In the genomic region with DNA sequence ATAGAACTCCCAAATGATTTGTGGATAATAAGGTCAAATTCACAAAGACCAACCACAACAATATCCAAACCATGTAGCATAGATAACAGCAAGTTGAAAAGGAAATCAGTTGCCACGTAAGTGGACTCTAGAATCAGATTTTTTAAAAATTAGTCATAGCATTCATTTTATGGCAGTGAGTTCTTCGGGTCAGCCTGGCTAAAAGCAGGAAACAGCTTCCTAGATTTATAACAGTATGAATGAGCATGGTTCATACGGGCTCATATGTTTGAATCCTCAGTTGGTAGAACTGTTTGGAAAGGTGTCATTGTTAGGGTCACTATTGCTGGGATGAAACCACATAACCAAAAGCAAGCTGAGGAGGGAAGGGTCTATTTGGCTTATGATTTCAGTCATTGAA, we compare ENCODE assay signal across 20 mouse cellular contexts. TPM values are rescaled to one million over a fixed set of nuclear protein-coding genes. Genes with fewer than 3 reads are reported as not detected.
DNase-seq lines count a peak whose midpoint lies in the region; ATAC-seq and TF ChIP-seq lines count a peak whose summit lies in the region.
"Had no signal": no experiment of that assay in that cellular context is flagged by ENCODE, and none has a peak within 500 bp of the region (broad histone marks: within the 10 kb centered on the region; RNA-seq: fewer than 3 reads in every experiment).

No protein-coding gene starts in this region.

- TF ChIP-seq CTCF in small intestine, adult 2 months (IDR thresholded peaks at IDR 0.05; ENCODE audit: extremely low read depth, insufficient read length, insufficient replicate concordance, low read depth, low read length): no peak
- no peak for TF ChIP-seq CTCF in midbrain, postnatal 0 days (IDR thresholded peaks at IDR 0.05)

- no peak overlapping the region for H3K4me2 ChIP-seq in intestine, embryonic 16.5 days (ENCODE audit: low read depth, low read length)
- no peak overlapping the region for H3K4me2 ChIP-seq in midbrain, embryonic 11.5 days
- no peak overlapping the region for H3K4me2 ChIP-seq in midbrain, postnatal 0 days (ENCODE audit: low read depth, low read length, poor library complexity, severe bottlenecking)
- H3K4me2 ChIP-seq: embryonic facial prominence, embryonic 12.5 days; forebrain, embryonic 13.5 days; heart, embryonic 13.5 days; hindbrain, embryonic 15.5 days had no signal

- H3K9me3 ChIP-seq in intestine, embryonic 16.5 days (ENCODE audit: control insufficient read depth, low read length): no peaks in the 10 kb centered on the region
- no peaks in the 10 kb centered on the region for H3K9me3 ChIP-seq in midbrain, embryonic 11.5 days (ENCODE audit: control insufficient read depth, low read length)
- no peaks in the 10 kb centered on the region for H3K9me3 ChIP-seq in midbrain, postnatal 0 days (ENCODE audit: low read length)
- H3K9me3 ChIP-seq: embryonic facial prominence, embryonic 12.5 days; forebrain, embryonic 13.5 days; heart, embryonic 13.5 days; hindbrain, embryonic 15.5 days had no signal

- no peak overlapping the region for H3K27ac ChIP-seq in intestine, embryonic 16.5 days (ENCODE audit: low read length)
- H3K27ac ChIP-seq in small intestine, adult 2 months (ENCODE audit: insufficient read depth, low read depth, low read length): peak overlapping the region; percentile 49; the same call in 1 of the 2 replicates
- no peak overlapping the region for H3K27ac ChIP-seq in midbrain, embryonic 11.5 days (ENCODE audit: low read depth, low read length)
- no peak overlapping the region for H3K27ac ChIP-seq in midbrain, postnatal 0 days (ENCODE audit: low read depth, low read length)
- H3K27ac ChIP-seq: embryonic facial prominence, embryonic 12.5 days; forebrain, embryonic 13.5 days; gastrocnemius, adult 2 months; heart, embryonic 13.5 days; hindbrain, embryonic 15.5 days had no signal

- 41% methylated on average over 3 of the region's 3 CpGs for WGBS in intestine, embryonic 16.5 days
- WGBS in small intestine, adult 2 months: 14% methylated on average over 3 of the region's 3 CpGs
- WGBS in midbrain, embryonic 11.5 days: 88% methylated on average over 3 of the region's 3 CpGs
- 85% methylated on average over 3 of the region's 3 CpGs for WGBS in midbrain, postnatal 0 days

- H3K4me1 ChIP-seq in intestine, embryonic 16.5 days (ENCODE audit: control insufficient read depth, insufficient read depth, low read length): 0 out of 2 replicates have a peak, but pooled peaks cover 2% of the 10 kb centered on the region
- H3K4me1 ChIP-seq in small intestine, adult 2 months (ENCODE audit: control insufficient read depth, insufficient read depth, insufficient read length, low read length): peaks cover 27% of the 10 kb centered on the region
- H3K4me1 ChIP-seq in midbrain, embryonic 11.5 days (ENCODE audit: control insufficient read depth, insufficient read depth, low read length): no peaks in the 10 kb centered on the region
- H3K4me1 ChIP-seq in midbrain, postnatal 0 days (ENCODE audit: insufficient read depth, low read length): no peaks in the 10 kb centered on the region
- H3K4me1 ChIP-seq: embryonic facial prominence, embryonic 12.5 days; forebrain, embryonic 13.5 days; hindbrain, embryonic 15.5 days had no signal

- ATAC-seq in intestine, embryonic 16.5 days: peak; percentile 64
- no peak for ATAC-seq in midbrain, embryonic 11.5 days (ENCODE audit: low FRiP score)
- no peak for ATAC-seq in midbrain, postnatal 0 days (ENCODE audit: low FRiP score)
- no peak for ATAC-seq in erythroid progenitor cell, adult 5-6 weeks (replicated peaks; ENCODE audit: low FRiP score, poor library complexity, severe bottlenecking)
- ATAC-seq: forebrain, embryonic 13.5 days; forebrain, postnatal 0 days had no signal

- no peak overlapping the region for H3K4me3 ChIP-seq in intestine, embryonic 16.5 days (ENCODE audit: low read length)
- H3K4me3 ChIP-seq in small intestine, adult 2 months (ENCODE audit: low read depth, low read length): no peak overlapping the region
- H3K4me3 ChIP-seq in midbrain, embryonic 11.5 days (ENCODE audit: low read depth, low read length): no peak overlapping the region
- H3K4me3 ChIP-seq in midbrain, postnatal 0 days (ENCODE audit: low read depth, low read length): no peak overlapping the region
- H3K4me3 ChIP-seq: embryonic facial prominence, embryonic 12.5 days; forebrain, embryonic 13.5 days; gastrocnemius, adult 2 months; heart, embryonic 13.5 days; hindbrain, embryonic 15.5 days had no signal

- H3K9ac ChIP-seq in intestine, embryonic 16.5 days (ENCODE audit: low read depth, low read length): no peak overlapping the region
- H3K9ac ChIP-seq in midbrain, embryonic 11.5 days (ENCODE audit: low read length): no peak overlapping the region
- H3K9ac ChIP-seq in midbrain, postnatal 0 days (replicated peaks; ENCODE audit: low read length, poor library complexity, severe bottlenecking): no peak overlapping the region
- H3K9ac ChIP-seq: embryonic facial prominence, embryonic 12.5 days; forebrain, embryonic 13.5 days; forebrain, postnatal 0 days; heart, embryonic 13.5 days; hindbrain, embryonic 15.5 days had no signal

- H3K36me3 ChIP-seq in intestine, embryonic 16.5 days (ENCODE audit: control insufficient read depth, insufficient read depth, low read length): no peaks in the 10 kb centered on the region
- no peaks in the 10 kb centered on the region for H3K36me3 ChIP-seq in small intestine, adult 2 months (ENCODE audit: control insufficient read depth, insufficient read depth, low read length)
- no peaks in the 10 kb centered on the region for H3K36me3 ChIP-seq in midbrain, embryonic 11.5 days (ENCODE audit: control insufficient read depth, insufficient read depth, low read length)
- no peaks in the 10 kb centered on the region for H3K36me3 ChIP-seq in midbrain, postnatal 0 days (ENCODE audit: insufficient read depth, low read length)
- H3K36me3 ChIP-seq: embryonic facial prominence, embryonic 12.5 days; heart, embryonic 13.5 days; hindbrain, embryonic 15.5 days had no signal

- no peak for TF ChIP-seq POLR2A in small intestine, adult 2 months (IDR thresholded peaks at IDR 0.05; ENCODE audit: low read depth, low read length)

- peak; percentile 20 for DNase-seq in kidney, adult 9 months
- no peak for DNase-seq in kidney, postnatal 10 days
- DNase-seq in NIH3T3 (ENCODE audit: low read depth): peak; percentile 47
- DNase-seq in midbrain, embryonic 11.5 days (ENCODE audit: low spot score, missing footprints): no peak
- no peak for DNase-seq in midbrain, postnatal 0 days (ENCODE audit: low spot score)
- DNase-seq: adrenal gland, postnatal 10 days; cerebellum, adult 11-12 months; cerebellum, adult 9-10 months; cerebellum, postnatal 25 days; forebrain, postnatal 0 days; gastrocnemius, adult 2 months; gastrocnemius, postnatal 25 days; heart, postnatal 36 days had no signal

- no peaks in the 10 kb centered on the region for H3K27me3 ChIP-seq in intestine, embryonic 16.5 days (replicated peaks; ENCODE audit: control insufficient read depth, insufficient read depth, low read length)
- H3K27me3 ChIP-seq in small intestine, adult 2 months (ENCODE audit: control insufficient read depth, insufficient read depth, low read length): 0 out of 2 replicates have a peak, but pooled peaks cover 1% of the 10 kb centered on the region
- no peaks in the 10 kb centered on the region for H3K27me3 ChIP-seq in midbrain, embryonic 11.5 days (ENCODE audit: control insufficient read depth, insufficient read depth, low read length)
- H3K27me3 ChIP-seq in midbrain, postnatal 0 days (ENCODE audit: insufficient read depth, low read length): no peaks in the 10 kb centered on the region
- H3K27me3 ChIP-seq: embryonic facial prominence, embryonic 12.5 days; heart, embryonic 13.5 days; hindbrain, embryonic 15.5 days had no signal

RNA-seq across cellular contexts. Expression of gene Secisbp2l, which starts 6.1 kb away (rescaled TPM):
- 11.9 and 12.0 TPM in 2 replicates for polyA plus RNA-seq in intestine, embryonic 16.5 days (2015; fragmentation: Nextera tagmentation; extraction: Ambion mirVana)
- 7.2 and 12.3 TPM in 2 replicates for polyA plus RNA-seq in small intestine, adult 2 months (2012; rRNA removed)
- polyA plus RNA-seq in midbrain, embryonic 11.5 days (2014; fragmentation: Nextera tagmentation; extraction: Ambion mirVana): 24.8 and 28.9 TPM in 2 replicates
- total RNA-seq in midbrain, postnatal 0 days (2014; rRNA removed): 55.4 and 57.9 TPM in 2 replicates
- polyA plus RNA-seq in midbrain, postnatal 0 days (2015; fragmentation: Nextera tagmentation; extraction: Ambion mirVana): 26.5 and 29.2 TPM in 2 replicates
- 19.3 and 23.4 TPM in 2 replicates for total RNA-seq in erythroid progenitor cell, adult 5-6 weeks (2015; ENCODE audit: low replicate concordance)
- 35.2 and 43.1 TPM in 2 replicates for total RNA-seq in erythroid progenitor cell, adult 5-6 weeks (2017; ENCODE audit: low replicate concordance)

Comparison
In these comparisons a context has a peak if more than half of its experiments do, and no peak if none do; other contexts are left out.
1. DNase-seq: peak in kidney, adult 9 months (single experiment) and NIH3T3 (single experiment); none in kidney, postnatal 10 days (single experiment), midbrain, embryonic 11.5 days (single experiment) and midbrain, postnatal 0 days (single experiment).